Mouse (Mus musculus) cortical plate, adult 2 months (tissue): ENCODE data around the gene Lrrc29.

Experiments
- CTCF ChIP-seq: fragments of 200-500 bp; IDR thresholded peaks from 2 replicates; pipeline ENCODE4 v1.5.1; 2011; ENCODE audit warnings: mild to moderate bottlenecking, control low read depth, low read length; ENCODE audit not compliant: insufficient read depth; ENCODE audit errors: extremely low read depth
- POLR2A ChIP-seq: fragments of 200-500 bp; IDR thresholded peaks from 2 replicates; pipeline ENCODE4 v1.6.1; 2011; ENCODE audit warnings: mild to moderate bottlenecking, low read length, control low read depth; ENCODE audit not compliant: insufficient read depth; ENCODE audit errors: extremely low read depth

DNA sequence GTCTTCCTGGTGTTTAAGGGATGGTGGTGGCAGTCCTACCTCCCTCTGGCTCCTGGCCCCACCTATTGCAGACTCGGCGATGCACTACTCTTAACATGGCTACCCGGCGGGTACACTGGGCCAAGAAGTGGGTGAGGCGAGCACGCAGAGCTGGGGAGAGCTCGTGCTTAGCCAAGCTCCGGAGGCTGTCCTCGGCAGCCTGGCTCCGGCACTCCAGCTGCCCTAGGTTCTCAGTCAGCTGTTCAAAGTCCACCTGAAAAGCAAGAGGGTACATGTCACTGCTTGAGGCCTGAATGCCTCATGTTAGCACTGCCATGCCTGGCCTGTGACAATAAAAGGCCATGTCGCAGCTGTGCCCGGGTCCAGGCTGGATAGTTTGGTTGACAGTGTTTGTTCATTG lies 4.2 kb upstream of the Lrrc29 start:
- TF ChIP-seq CTCF, result no peak
- no peak for TF ChIP-seq POLR2A
